Mouse (Mus musculus): ENCODE data around the gene Dnajc6. TPM values are rescaled to one million over a fixed set of nuclear protein-coding genes. Genes with fewer than 3 reads are reported as not detected.
A peak's percentile ranks its signal among the peaks of the same experiment; 100 is the strongest.

Gene Dnajc6
- polyA plus RNA-seq, 1 experiment from 2014 or later: 1.7 TPM

GRCm38 (mm10) chr4:101635596-101635995 lies 139.1 kb downstream of the Dnajc6 start:
- no peaks in the 10 kb centered on the region for H3K27me3 ChIP-seq (ENCODE audit: poor library complexity, severe bottlenecking)
- H3K36me3 ChIP-seq (replicated peaks): no peaks in the 10 kb centered on the region
- H3K27ac ChIP-seq: no peak overlapping the region
- H3K9me3 ChIP-seq: no peaks in the 10 kb centered on the region
- 88% methylated on average over 2 of the region's 2 CpGs for WGBS
- DNase-seq (ENCODE audit: extremely low spot score, low spot score): no peak
- no peaks in the 10 kb centered on the region for H3K4me1 ChIP-seq
- H3K4me3 ChIP-seq: no peak overlapping the region

- no peaks in the 10 kb centered on the region for H3K9me3 ChIP-seq
- no peaks in the 10 kb centered on the region for H3K27me3 ChIP-seq (ENCODE audit: poor library complexity, severe bottlenecking)
- no peaks in the 10 kb centered on the region for H3K36me3 ChIP-seq (replicated peaks)
- no peaks in the 10 kb centered on the region for H3K4me1 ChIP-seq
- no peak for DNase-seq (ENCODE audit: extremely low spot score, low spot score)
- 98% methylated on average over 1 of the region's 1 CpGs for WGBS
- H3K4me3 ChIP-seq: no peak overlapping the region
- H3K27ac ChIP-seq: no peak overlapping the region
These were observed 141.0 kb downstream of the Dnajc6 start for GRCm38 (mm10) chr4:101637472-101637871.

- 83% methylated on average over 5 of the region's 5 CpGs for WGBS
- H3K9me3 ChIP-seq: no peaks in the 10 kb centered on the region
These were observed 144.2 kb downstream of the Dnajc6 start for GRCm38 (mm10) chr4:101640631-101641030.

GRCm38 (mm10) chr4:101642708-101643107 lies 146.3 kb downstream of the Dnajc6 start:
- Histone ChIP-seq H3K27ac (no peak overlapping the region), H3K4me1 (peaks cover 6% of the 10 kb centered on the region), H3K9me3 (no peaks in the 10 kb centered on the region), H3K27me3 (ENCODE audit: poor library complexity, severe bottlenecking) (no peaks in the 10 kb centered on the region), H3K4me3 (no peak overlapping the region), H3K36me3 (replicated peaks) (no peaks in the 10 kb centered on the region)
- 79% methylated on average over 6 of the region's 6 CpGs for whole genome bisulfite sequencing
- no peak for DNase-seq (ENCODE audit: extremely low spot score, low spot score)

More at GRCm38 (mm10) chr4:101640631-101641030, 144.2 kb downstream of the Dnajc6 start:
- H3K36me3 ChIP-seq (replicated peaks): no peaks in the 10 kb centered on the region
- no peak overlapping the region for H3K4me3 ChIP-seq
- no peaks in the 10 kb centered on the region for H3K27me3 ChIP-seq (ENCODE audit: poor library complexity, severe bottlenecking)
- no peak for DNase-seq (ENCODE audit: extremely low spot score, low spot score)
- no peak overlapping the region for H3K27ac ChIP-seq
- no peaks in the 10 kb centered on the region for H3K4me1 ChIP-seq

GRCm38 (mm10) chr4:101643216-101643615 lies 146.8 kb downstream of the Dnajc6 start:
- H3K4me3 ChIP-seq: no peak overlapping the region
- no peaks in the 10 kb centered on the region for H3K36me3 ChIP-seq (replicated peaks)
- H3K4me1 ChIP-seq: peaks cover 6% of the 10 kb centered on the region
- no peak for DNase-seq (ENCODE audit: extremely low spot score, low spot score)
- no peaks in the 10 kb centered on the region for H3K27me3 ChIP-seq (ENCODE audit: poor library complexity, severe bottlenecking)
- H3K9me3 ChIP-seq: no peaks in the 10 kb centered on the region
- WGBS: 87% methylated on average over 4 of the region's 4 CpGs
- H3K27ac ChIP-seq: no peak overlapping the region

GRCm38 (mm10) chr4:101646857-101647195 lies 150.4 kb downstream of the Dnajc6 start:
- H3K27me3 ChIP-seq (ENCODE audit: poor library complexity, severe bottlenecking): no peaks in the 10 kb centered on the region
- H3K27ac ChIP-seq: peak overlapping the region; percentile 96
- H3K9me3 ChIP-seq: no peaks in the 10 kb centered on the region
- 0% methylated on average over 8 of the region's 8 CpGs for WGBS
- H3K4me1 ChIP-seq: peaks cover 21% of the 10 kb centered on the region
- no peaks in the 10 kb centered on the region for H3K36me3 ChIP-seq (replicated peaks)
- no peak for DNase-seq (ENCODE audit: extremely low spot score, low spot score)
- peak overlapping the region; percentile 84 for H3K4me3 ChIP-seq

GRCm38 (mm10) chr4:101647196-101647905 lies 150.9 kb downstream of the Dnajc6 start, which contains the start of gene Leprot:
TSS of gene Leprot (plus strand) at chr4:101647718.
- Histone ChIP-seq H3K27me3 (ENCODE audit: poor library complexity, severe bottlenecking) (no peaks in the 10 kb centered on the region), H3K9me3 (no peaks in the 10 kb centered on the region), H3K27ac (peak within 1 kb of the TSS; percentile 96), H3K4me1 (peaks cover 21% of the 10 kb centered on the region), H3K4me3 (peak within 1 kb of the TSS; percentile 84), H3K36me3 (replicated peaks) (no peaks in the 10 kb centered on the region)
- under 1% methylated on average over 39 of the region's 39 CpGs for WGBS
- peak; percentile 98 for DNase-seq (ENCODE audit: extremely low spot score, low spot score)

- Histone ChIP-seq H3K36me3 (replicated peaks) (no peaks in the 10 kb centered on the region), H3K27ac (peak overlapping the region; percentile 96), H3K27me3 (ENCODE audit: poor library complexity, severe bottlenecking) (no peaks in the 10 kb centered on the region), H3K4me3 (peak overlapping the region; percentile 84), H3K4me1 (peaks cover 21% of the 10 kb centered on the region), H3K9me3 (no peaks in the 10 kb centered on the region)
- WGBS: under 1% methylated on average over 20 of the region's 20 CpGs
- DNase-seq (ENCODE audit: extremely low spot score, low spot score): no peak
These were observed 151.7 kb downstream of the Dnajc6 start for GRCm38 (mm10) chr4:101647976-101648642.

GRCm38 (mm10) chr4:101648745-101649144 lies 152.3 kb downstream of the Dnajc6 start:
- H3K9me3 ChIP-seq: no peaks in the 10 kb centered on the region
- WGBS: 90% methylated on average over 1 of the region's 1 CpGs
- peak overlapping the region; percentile 96 for H3K27ac ChIP-seq
- H3K4me1 ChIP-seq: peaks cover 21% of the 10 kb centered on the region
- no peaks in the 10 kb centered on the region for H3K27me3 ChIP-seq (ENCODE audit: poor library complexity, severe bottlenecking)
- no peaks in the 10 kb centered on the region for H3K36me3 ChIP-seq (replicated peaks)
- H3K4me3 ChIP-seq: peak overlapping the region; percentile 84
- no peak for DNase-seq (ENCODE audit: extremely low spot score, low spot score)

- H3K4me1 ChIP-seq: peaks cover 21% of the 10 kb centered on the region
These were observed 154.5 kb downstream of the Dnajc6 start for GRCm38 (mm10) chr4:101650961-101651360.

GRCm38 (mm10) chr4:101654256-101654655 lies 157.8 kb downstream of the Dnajc6 start:
- Histone ChIP-seq H3K4me1 (peaks cover 5% of the 10 kb centered on the region; the same call in 1 of the 2 replicates), H3K27ac (no peak overlapping the region), H3K27me3 (ENCODE audit: poor library complexity, severe bottlenecking) (no peaks in the 10 kb centered on the region), H3K9me3 (no peaks in the 10 kb centered on the region), H3K36me3 (replicated peaks) (peaks cover 28% of the 10 kb centered on the region), H3K4me3 (no peak overlapping the region)
- no peak for DNase-seq (ENCODE audit: extremely low spot score, low spot score)
- 73% methylated on average over 6 of the region's 6 CpGs for WGBS

More at GRCm38 (mm10) chr4:101650961-101651360, 154.5 kb downstream of the Dnajc6 start:
- Histone ChIP-seq H3K4me3 (no peak overlapping the region), H3K9me3 (no peaks in the 10 kb centered on the region), H3K27ac (no peak overlapping the region), H3K36me3 (replicated peaks) (0 out of 2 replicates have a peak, but pooled peaks cover 2% of the 10 kb centered on the region), H3K27me3 (ENCODE audit: poor library complexity, severe bottlenecking) (no peaks in the 10 kb centered on the region)
- 90% methylated on average over 2 of the region's 2 CpGs for WGBS
- no peak for DNase-seq (ENCODE audit: extremely low spot score, low spot score)

GRCm38 (mm10) chr4:101654788-101655414 lies 158.5 kb downstream of the Dnajc6 start:
- WGBS: 85% methylated on average over 4 of the region's 4 CpGs
- no peaks in the 10 kb centered on the region; the same call in 1 of the 2 replicates for H3K4me1 ChIP-seq
- DNase-seq (ENCODE audit: extremely low spot score, low spot score): no peak
- H3K27ac ChIP-seq: no peak overlapping the region
- H3K9me3 ChIP-seq: no peaks in the 10 kb centered on the region
- H3K4me3 ChIP-seq: no peak overlapping the region
- H3K36me3 ChIP-seq (replicated peaks): peaks cover 34% of the 10 kb centered on the region
- H3K27me3 ChIP-seq (ENCODE audit: poor library complexity, severe bottlenecking): no peaks in the 10 kb centered on the region

- 95% methylated on average over 7 of the region's 7 CpGs for WGBS
These were observed 159.0 kb downstream of the Dnajc6 start for GRCm38 (mm10) chr4:101655415-101655790.

More at GRCm38 (mm10) chr4:101655415-101655790, 159.0 kb downstream of the Dnajc6 start:
- Histone ChIP-seq H3K36me3 (replicated peaks) (peaks cover 39% of the 10 kb centered on the region), H3K9me3 (no peaks in the 10 kb centered on the region), H3K4me1 (no peaks in the 10 kb centered on the region; the same call in 1 of the 2 replicates), H3K4me3 (no peak overlapping the region), H3K27me3 (ENCODE audit: poor library complexity, severe bottlenecking) (no peaks in the 10 kb centered on the region), H3K27ac (no peak overlapping the region)
- no peak for DNase-seq (ENCODE audit: extremely low spot score, low spot score)
